Mouse (Mus musculus) limb, embryonic 10.5 days (tissue): ENCODE measurements around the gene Pde5a. TPM values are rescaled to one million over a fixed set of nuclear protein-coding genes. Genes with fewer than 3 reads are reported as not detected.

Source experiments
- DNase-seq: peaks from one replicate; pipeline ENCODE4 v3.0.0-alpha.2; 2017; ENCODE audit warnings: low spot score
- H3K27ac ChIP-seq: fragments of 300-500 bp; sonication (generic); 2 replicates; pipeline ENCODE4 v1.5.1; 2016; ENCODE audit warnings: mild to moderate bottlenecking
- H3K27me3 ChIP-seq: fragments of 300-500 bp; sonication (generic); 2 replicates; pipeline ENCODE4 v1.6.1; 2016; ENCODE audit warnings: low read depth, mild to moderate bottlenecking; ENCODE audit not compliant: poor library complexity, severe bottlenecking
- H3K36me3 ChIP-seq: fragments of 300-500 bp; sonication (generic); 2 replicates; pipeline ENCODE4 v1.6.1; 2016; ENCODE audit warnings: mild to moderate bottlenecking, moderate library complexity
- H3K4me1 ChIP-seq: fragments of 300-500 bp; sonication (generic); 2 replicates; pipeline ENCODE4 v1.6.1; 2016
- H3K4me3 ChIP-seq: fragments of 300-500 bp; sonication (generic); 2 replicates; pipeline ENCODE4 v1.5.1; 2016; ENCODE audit warnings: mild to moderate bottlenecking, moderate library complexity
- H3K9me3 ChIP-seq: fragments of 300-500 bp; sonication (generic); replicated peaks from 2 replicates; pipeline ENCODE4 v1.6.1; 2016; ENCODE audit warnings: mild to moderate bottlenecking
- WGBS: fragments of 180-500 bp; shearing (Covaris S2); methylation state at CpG from one replicate; pipeline ENCODE4 v1.1.7; 2016; 5-methylcytosine and 5-hydroxymethylcytosine counted together
- polyA plus RNA-seq: library from polyadenylated mRNA; unstranded; fragments of >200 nt; fragmentation: Nextera tagmentation; extraction: Ambion mirVana; gene quantifications from 2 replicates; pipeline ENCODE4 v1.2.1, GENCODE M21; 2016

Pde5a gene
- 2.6 and 2.7 TPM in 2 replicates for polyA plus RNA-seq

- H3K4me3 ChIP-seq = peak within 1 kb of the TSS; percentile 82
- WGBS = under 1% methylated on average over 49 of the region's 49 CpGs
- no peaks in the 10 kb centered on the region for H3K36me3 ChIP-seq
- no peaks in the 10 kb centered on the region for H3K9me3 ChIP-seq
- peaks cover 28% of the 10 kb centered on the region for H3K4me1 ChIP-seq
- H3K27ac ChIP-seq = peak within 1 kb of the TSS; percentile 95
- no peaks in the 10 kb centered on the region for H3K27me3 ChIP-seq
- peak; percentile 91 for DNase-seq
These were observed at the start of gene Pde5a for GRCm38 (mm10) chr3:122728852-122729600. TSS of gene Pde5a (plus strand) at chr3:122728947.

- no peak overlapping the region for H3K27ac ChIP-seq
These were observed 47.9 kb upstream of the Pde5a start for GRCm38 (mm10) chr3:122680851-122681250.

GRCm38 (mm10) chr3:122682352-122682751, 46.4 kb upstream of the Pde5a start:
- Histone ChIP-seq H3K27ac (no peak overlapping the region), H3K27me3 (no peaks in the 10 kb centered on the region), H3K4me3 (no peak overlapping the region), H3K36me3 (no peaks in the 10 kb centered on the region), H3K4me1 (no peaks in the 10 kb centered on the region), H3K9me3 (no peaks in the 10 kb centered on the region)
- DNase-seq = no peak
- 91% methylated on average over 4 of the region's 4 CpGs for WGBS

More at GRCm38 (mm10) chr3:122680851-122681250, 47.9 kb upstream of the Pde5a start:
- no peak for DNase-seq
- 87% methylated on average over 3 of the region's 3 CpGs for WGBS
- H3K36me3 ChIP-seq = no peaks in the 10 kb centered on the region
- H3K4me3 ChIP-seq = no peak overlapping the region
- no peaks in the 10 kb centered on the region for H3K9me3 ChIP-seq
- no peaks in the 10 kb centered on the region for H3K4me1 ChIP-seq
- no peaks in the 10 kb centered on the region for H3K27me3 ChIP-seq

GRCm38 (mm10) chr3:122684832-122685231, 43.9 kb upstream of the Pde5a start:
- Histone ChIP-seq H3K36me3 (no peaks in the 10 kb centered on the region), H3K27me3 (no peaks in the 10 kb centered on the region), H3K9me3 (no peaks in the 10 kb centered on the region), H3K4me3 (no peak overlapping the region), H3K27ac (no peak overlapping the region), H3K4me1 (no peaks in the 10 kb centered on the region)
- no peak for DNase-seq
- WGBS = 76% methylated on average over 7 of the region's 7 CpGs

GRCm38 (mm10) chr3:122693039-122693438, 35.7 kb upstream of the Pde5a start:
- no peak overlapping the region for H3K27ac ChIP-seq
- no peaks in the 10 kb centered on the region for H3K9me3 ChIP-seq
- H3K27me3 ChIP-seq = no peaks in the 10 kb centered on the region
- DNase-seq = no peak
- H3K36me3 ChIP-seq = no peaks in the 10 kb centered on the region
- WGBS = 93% methylated on average over 3 of the region's 3 CpGs
- H3K4me1 ChIP-seq = no peaks in the 10 kb centered on the region
- no peak overlapping the region for H3K4me3 ChIP-seq

- H3K9me3 ChIP-seq = no peaks in the 10 kb centered on the region
- no peaks in the 10 kb centered on the region for H3K4me1 ChIP-seq
- DNase-seq = no peak
- no peaks in the 10 kb centered on the region for H3K27me3 ChIP-seq
- no peaks in the 10 kb centered on the region for H3K36me3 ChIP-seq
- no peak overlapping the region for H3K4me3 ChIP-seq
- 89% methylated on average over 3 of the region's 3 CpGs for WGBS
- H3K27ac ChIP-seq = no peak overlapping the region
These were observed 32.9 kb upstream of the Pde5a start for GRCm38 (mm10) chr3:122695870-122696269.

GRCm38 (mm10) chr3:122696672-122697071, 32.1 kb upstream of the Pde5a start:
- no peaks in the 10 kb centered on the region for H3K4me1 ChIP-seq
- H3K27me3 ChIP-seq = no peaks in the 10 kb centered on the region
- H3K36me3 ChIP-seq = no peaks in the 10 kb centered on the region
- WGBS = 88% methylated on average over 4 of the region's 4 CpGs
- no peaks in the 10 kb centered on the region for H3K9me3 ChIP-seq
- H3K27ac ChIP-seq = no peak overlapping the region
- DNase-seq = no peak
- H3K4me3 ChIP-seq = no peak overlapping the region

- WGBS = 63% methylated on average over 6 of the region's 6 CpGs
- Histone ChIP-seq H3K27me3 (no peaks in the 10 kb centered on the region), H3K36me3 (no peaks in the 10 kb centered on the region), H3K4me1 (no peaks in the 10 kb centered on the region), H3K9me3 (no peaks in the 10 kb centered on the region), H3K27ac (no peak overlapping the region), H3K4me3 (no peak overlapping the region)
- no peak for DNase-seq
These were observed 24.5 kb upstream of the Pde5a start for GRCm38 (mm10) chr3:122704209-122704608.

- Histone ChIP-seq H3K27ac (no peak overlapping the region), H3K9me3 (no peaks in the 10 kb centered on the region), H3K27me3 (no peaks in the 10 kb centered on the region), H3K4me3 (no peak overlapping the region), H3K4me1 (no peaks in the 10 kb centered on the region), H3K36me3 (no peaks in the 10 kb centered on the region)
- no peak for DNase-seq
- 91% methylated on average over 7 of the region's 7 CpGs for WGBS
These were observed 23.5 kb upstream of the Pde5a start for GRCm38 (mm10) chr3:122705246-122705645.

GRCm38 (mm10) chr3:122708485-122708884, 20.3 kb upstream of the Pde5a start:
- Histone ChIP-seq H3K4me1 (no peaks in the 10 kb centered on the region), H3K4me3 (no peak overlapping the region), H3K36me3 (no peaks in the 10 kb centered on the region), H3K27ac (no peak overlapping the region), H3K27me3 (no peaks in the 10 kb centered on the region), H3K9me3 (no peaks in the 10 kb centered on the region)
- 96% methylated on average over 6 of the region's 6 CpGs for WGBS
- no peak for DNase-seq

GRCm38 (mm10) chr3:122710141-122710540, 18.6 kb upstream of the Pde5a start:
- Histone ChIP-seq H3K9me3 (no peaks in the 10 kb centered on the region), H3K27ac (no peak overlapping the region), H3K4me1 (no peaks in the 10 kb centered on the region), H3K4me3 (no peak overlapping the region), H3K36me3 (no peaks in the 10 kb centered on the region), H3K27me3 (no peaks in the 10 kb centered on the region)
- WGBS = 90% methylated on average over 3 of the region's 3 CpGs
- DNase-seq = no peak

- Histone ChIP-seq H3K9me3 (no peaks in the 10 kb centered on the region), H3K27me3 (no peaks in the 10 kb centered on the region), H3K4me1 (no peaks in the 10 kb centered on the region), H3K36me3 (no peaks in the 10 kb centered on the region), H3K27ac (no peak overlapping the region), H3K4me3 (no peak overlapping the region)
- no peak for DNase-seq
- WGBS = 83% methylated on average over 2 of the region's 2 CpGs
These were observed 10.1 kb upstream of the Pde5a start for GRCm38 (mm10) chr3:122718631-122719030.

- WGBS = 90% methylated on average over 9 of the region's 9 CpGs
- H3K4me3 ChIP-seq = no peak overlapping the region
- no peak for DNase-seq
These were observed 7.2 kb upstream of the Pde5a start for GRCm38 (mm10) chr3:122721522-122721921.

GRCm38 (mm10) chr3:122729601-122729959, 833 bp downstream of the Pde5a start:
- Histone ChIP-seq H3K36me3 (no peaks in the 10 kb centered on the region), H3K4me3 (peak overlapping the region; percentile 82), H3K9me3 (no peaks in the 10 kb centered on the region), H3K4me1 (peaks cover 28% of the 10 kb centered on the region), H3K27me3 (no peaks in the 10 kb centered on the region), H3K27ac (peak overlapping the region; percentile 95)
- WGBS = under 1% methylated on average over 22 of the region's 22 CpGs
- DNase-seq = peak; percentile 81

More at GRCm38 (mm10) chr3:122721522-122721921, 7.2 kb upstream of the Pde5a start:
- Histone ChIP-seq H3K4me1 (no peaks in the 10 kb centered on the region), H3K27me3 (no peaks in the 10 kb centered on the region), H3K9me3 (no peaks in the 10 kb centered on the region), H3K27ac (no peak overlapping the region), H3K36me3 (no peaks in the 10 kb centered on the region)
